Mouse (Mus musculus) small intestine, adult 2 months (tissue): ENCODE measurements around the gene Zfp85.
"Not testable (repeated sequence)": the region's sequence is repeated elsewhere in the genome, so short reads cannot be mapped to it uniquely, and the experiment has no call there.

Experiments used
- CTCF ChIP-seq: fragments of 200-500 bp; IDR thresholded peaks from 2 replicates; pipeline ENCODE4 v1.5.1; 2012; ENCODE audit warnings: low read depth, mild to moderate bottlenecking, control low read depth, inconsistent platforms, low read length, moderate library complexity, mixed read lengths; ENCODE audit not compliant: insufficient replicate concordance, insufficient read length; ENCODE audit errors: extremely low read depth
- POLR2A ChIP-seq: fragments of 200-500 bp; IDR thresholded peaks from 2 replicates; pipeline ENCODE4 v1.6.1; 2012; ENCODE audit warnings: low read depth, mild to moderate bottlenecking, control low read depth, inconsistent platforms, low read length, moderate library complexity

GRCm38 (mm10) chr13:67734391-67734790 lies 20.6 kb downstream of the Zfp85 start:
- TF ChIP-seq POLR2A, CTCF: not testable (repeated sequence)
